Mouse (Mus musculus): ENCODE results near the gene Smtn. TPM values are rescaled to one million over a fixed set of nuclear protein-coding genes. Genes with fewer than 3 reads are reported as not detected.
A peak's percentile ranks its signal among the peaks of the same experiment; 100 is the strongest.

The Smtn gene
- polyA plus RNA-seq, 1 experiment from 2014 or later, result 14.2 TPM

DNA sequence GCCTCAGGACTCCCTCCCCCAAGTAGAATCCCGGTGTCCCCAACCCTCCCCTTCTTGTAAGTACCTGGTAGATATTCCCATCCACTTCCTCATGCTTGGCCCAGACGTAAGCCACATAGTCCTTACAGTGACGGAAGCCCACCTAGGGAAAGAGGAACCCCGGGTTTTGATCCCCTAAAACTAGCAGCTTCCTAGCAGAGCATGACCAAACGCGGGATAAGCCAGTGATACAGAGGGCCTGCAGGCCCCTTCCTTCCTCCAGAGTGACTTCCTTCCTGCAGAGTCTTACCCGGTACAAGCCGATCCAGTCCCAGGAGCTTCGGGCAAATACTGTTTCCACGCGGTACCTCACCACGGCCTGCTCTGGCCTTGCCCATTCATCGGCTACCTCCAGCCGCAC is 44.9 kb downstream of the Smtn start:
- Histone ChIP-seq H3K9me3 (replicated peaks; ENCODE audit: control insufficient read depth, low read length, poor library complexity, severe bottlenecking) (no peaks in the 10 kb centered on the region), H3K36me3 (ENCODE audit: control insufficient read depth, insufficient read depth, low read length) (no peaks in the 10 kb centered on the region), H3K4me2 (ENCODE audit: low read length) (no peak overlapping the region), H3K4me1 (ENCODE audit: control insufficient read depth, insufficient read depth, low read length) (no peaks in the 10 kb centered on the region), H3K27me3 (ENCODE audit: control insufficient read depth, insufficient read depth, low read depth, low read length) (no peaks in the 10 kb centered on the region), H3K9ac (ENCODE audit: low read depth, low read length) (no peak overlapping the region), H3K4me3 (ENCODE audit: low read depth, low read length) (no peak overlapping the region), H3K27ac (ENCODE audit: low read length) (no peak overlapping the region)
- no peak for ATAC-seq
- WGBS, result 94% methylated on average over 14 of the region's 14 CpGs

DNA sequence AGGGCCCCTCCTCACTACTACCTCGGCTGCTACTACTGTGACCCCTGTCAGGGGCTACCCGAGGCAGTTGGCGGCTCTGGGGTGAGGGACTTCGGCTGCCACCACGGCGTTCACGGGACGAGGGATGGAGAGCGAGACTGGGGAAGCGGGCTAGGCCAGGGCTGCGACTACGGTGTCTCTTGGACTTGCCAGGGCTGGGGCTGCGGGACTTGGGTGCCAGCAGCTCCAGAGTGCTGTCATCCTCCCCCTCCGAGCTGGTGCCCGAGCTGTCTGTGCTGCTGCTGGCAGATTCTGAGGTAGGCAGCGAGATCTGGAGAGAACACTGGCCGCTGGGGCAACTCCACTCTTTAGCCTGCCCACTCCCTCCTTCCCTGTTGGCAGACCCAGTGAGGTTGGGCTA is 45.6 kb downstream of the Smtn start:
- no peaks in the 10 kb centered on the region for H3K36me3 ChIP-seq (ENCODE audit: control insufficient read depth, insufficient read depth, low read length)
- no peaks in the 10 kb centered on the region for H3K9me3 ChIP-seq (replicated peaks; ENCODE audit: control insufficient read depth, low read length, poor library complexity, severe bottlenecking)
- no peak for ATAC-seq
- H3K27ac ChIP-seq (ENCODE audit: low read length), result no peak overlapping the region
- no peak overlapping the region for H3K4me3 ChIP-seq (ENCODE audit: low read depth, low read length)
- no peak overlapping the region for H3K4me2 ChIP-seq (ENCODE audit: low read length)
- H3K4me1 ChIP-seq (ENCODE audit: control insufficient read depth, insufficient read depth, low read length), result no peaks in the 10 kb centered on the region
- no peaks in the 10 kb centered on the region for H3K27me3 ChIP-seq (ENCODE audit: control insufficient read depth, insufficient read depth, low read depth, low read length)
- WGBS, result 84% methylated on average over 17 of the region's 17 CpGs
- no peak overlapping the region for H3K9ac ChIP-seq (ENCODE audit: low read depth, low read length)

DNA sequence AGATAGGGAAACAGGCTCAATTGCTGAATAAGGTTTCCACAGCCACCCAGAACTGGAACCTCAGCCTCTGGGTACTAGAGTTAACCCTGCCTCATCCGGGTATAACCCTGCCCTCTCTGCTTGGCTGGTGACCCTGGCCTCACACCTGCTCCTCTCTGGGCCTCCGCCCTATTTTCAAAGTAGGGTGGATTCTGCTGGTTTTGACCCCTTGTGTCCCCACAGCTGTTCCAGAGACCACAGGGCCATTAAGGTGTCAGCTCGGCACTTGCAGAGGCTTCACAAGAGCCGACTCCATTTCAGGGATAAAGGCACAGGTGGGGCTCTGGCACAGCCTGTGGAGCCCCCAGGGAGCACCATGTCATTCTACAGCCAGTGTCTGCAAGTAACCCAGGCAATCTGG is 47.7 kb downstream of the Smtn start:
- no peak overlapping the region for H3K4me2 ChIP-seq (ENCODE audit: low read length)
- no peak for ATAC-seq
- no peak overlapping the region for H3K9ac ChIP-seq (ENCODE audit: low read depth, low read length)
- no peaks in the 10 kb centered on the region for H3K4me1 ChIP-seq (ENCODE audit: control insufficient read depth, insufficient read depth, low read length)
- no peaks in the 10 kb centered on the region for H3K9me3 ChIP-seq (replicated peaks; ENCODE audit: control insufficient read depth, low read length, poor library complexity, severe bottlenecking)
- H3K4me3 ChIP-seq (ENCODE audit: low read depth, low read length), result no peak overlapping the region
- WGBS, result 79% methylated on average over 4 of the region's 4 CpGs
- no peaks in the 10 kb centered on the region for H3K27me3 ChIP-seq (ENCODE audit: control insufficient read depth, insufficient read depth, low read depth, low read length)
- H3K27ac ChIP-seq (ENCODE audit: low read length), result no peak overlapping the region
- H3K36me3 ChIP-seq (ENCODE audit: control insufficient read depth, insufficient read depth, low read length), result no peaks in the 10 kb centered on the region

DNA sequence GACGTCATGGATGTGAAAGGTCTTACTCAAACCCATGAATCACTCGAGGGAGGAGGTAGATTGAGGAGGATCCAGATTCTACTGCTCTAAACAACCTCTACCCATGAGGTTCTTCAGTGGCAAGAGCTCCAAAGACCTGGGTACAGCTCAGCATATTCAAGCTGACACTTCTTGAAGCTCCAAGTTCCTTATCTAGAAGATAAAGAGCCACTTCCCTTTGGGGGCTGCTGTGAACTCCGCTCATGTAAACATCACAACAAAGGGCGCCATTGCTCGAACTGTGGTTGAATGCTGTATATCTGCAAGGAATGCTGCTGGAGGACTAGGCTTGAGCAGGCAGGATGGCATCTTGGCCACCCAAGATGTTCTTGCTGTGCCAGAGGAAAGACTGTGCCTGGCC is 51.4 kb downstream of the Smtn start:
- Histone ChIP-seq H3K4me3 (ENCODE audit: low read depth, low read length) (no peak overlapping the region), H3K9ac (ENCODE audit: low read depth, low read length) (no peak overlapping the region), H3K36me3 (ENCODE audit: control insufficient read depth, insufficient read depth, low read length) (no peaks in the 10 kb centered on the region), H3K4me1 (ENCODE audit: control insufficient read depth, insufficient read depth, low read length) (no peaks in the 10 kb centered on the region), H3K9me3 (replicated peaks; ENCODE audit: control insufficient read depth, low read length, poor library complexity, severe bottlenecking) (no peaks in the 10 kb centered on the region), H3K27ac (ENCODE audit: low read length) (no peak overlapping the region), H3K4me2 (ENCODE audit: low read length) (no peak overlapping the region), H3K27me3 (ENCODE audit: control insufficient read depth, insufficient read depth, low read depth, low read length) (no peaks in the 10 kb centered on the region)
- ATAC-seq, result no peak
- 90% methylated on average over 5 of the region's 5 CpGs for WGBS

DNA sequence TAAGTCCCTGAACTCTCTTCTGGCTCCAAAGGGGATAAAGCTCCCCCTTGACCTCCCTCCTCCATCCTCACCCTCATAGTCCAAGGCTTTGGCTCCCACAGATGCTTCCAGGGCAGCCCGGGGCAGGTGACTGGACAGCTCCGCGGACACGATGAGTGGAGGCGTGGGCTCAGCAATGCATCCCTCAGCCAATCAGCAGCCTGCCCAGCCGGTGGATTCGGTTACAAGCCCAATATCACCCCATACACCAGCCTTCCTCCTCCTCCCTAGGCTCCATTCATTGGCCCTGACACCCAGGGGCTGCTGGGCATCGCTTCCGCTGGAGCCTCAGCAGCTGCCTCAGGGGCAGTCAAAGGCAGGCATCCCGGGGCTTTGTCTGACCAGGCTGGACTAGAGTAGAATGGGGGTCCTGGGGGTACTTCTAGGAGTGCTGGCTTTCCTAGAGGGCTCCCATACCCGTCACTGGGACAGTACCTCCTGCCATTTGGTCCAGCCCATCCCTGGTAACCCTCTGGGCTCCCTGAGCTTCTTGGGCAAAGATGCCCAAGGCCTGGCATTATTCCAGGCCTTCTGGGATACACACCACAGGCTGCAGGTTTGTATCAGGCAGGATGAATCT is 52.4 kb downstream of the Smtn start, which contains the start of gene Pla2g3:
Gene Pla2g3 (plus strand): TSS at position 333 of the 619 bp plus-strand sequence.
- H3K4me2 ChIP-seq (ENCODE audit: low read length), result no peak within 1 kb of the TSS
- no peaks in the 10 kb centered on the region for H3K4me1 ChIP-seq (ENCODE audit: control insufficient read depth, insufficient read depth, low read length)
- H3K27me3 ChIP-seq (ENCODE audit: control insufficient read depth, insufficient read depth, low read depth, low read length), result no peaks in the 10 kb centered on the region
- H3K36me3 ChIP-seq (ENCODE audit: control insufficient read depth, insufficient read depth, low read length), result no peaks in the 10 kb centered on the region
- H3K9me3 ChIP-seq (replicated peaks; ENCODE audit: control insufficient read depth, low read length, poor library complexity, severe bottlenecking), result no peaks in the 10 kb centered on the region
- H3K9ac ChIP-seq (ENCODE audit: low read depth, low read length), result no peak within 1 kb of the TSS
- no peak for ATAC-seq
- 32% methylated on average over 11 of the region's 11 CpGs for WGBS
- H3K4me3 ChIP-seq (ENCODE audit: low read depth, low read length), result no peak within 1 kb of the TSS
- H3K27ac ChIP-seq (ENCODE audit: low read length), result no peak within 1 kb of the TSS

DNA sequence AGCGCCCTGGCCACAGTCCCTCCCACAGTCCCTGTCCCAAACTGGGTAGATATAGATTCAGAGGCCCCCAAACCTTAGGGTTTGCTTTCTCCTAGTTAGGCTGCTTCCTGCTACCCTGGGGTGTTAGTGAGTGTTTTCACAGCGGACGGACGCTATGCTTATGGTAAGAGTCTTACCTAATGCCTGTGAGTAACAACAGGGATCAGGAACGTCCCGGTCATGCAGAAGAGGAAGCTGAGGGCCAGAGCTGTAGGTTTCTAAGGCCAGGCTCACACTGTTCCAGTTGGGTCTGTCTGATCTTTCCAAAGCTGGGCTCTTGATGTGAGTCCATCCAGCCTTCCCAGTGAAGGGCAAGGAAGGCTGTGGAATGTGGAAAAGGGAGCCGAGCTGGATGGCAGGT is 54.1 kb downstream of the Smtn start:
- no peaks in the 10 kb centered on the region; the same call in 1 of the 2 replicates for H3K4me1 ChIP-seq (ENCODE audit: control insufficient read depth, insufficient read depth, low read length)
- no peaks in the 10 kb centered on the region for H3K9me3 ChIP-seq (replicated peaks; ENCODE audit: control insufficient read depth, low read length, poor library complexity, severe bottlenecking)

DNA sequence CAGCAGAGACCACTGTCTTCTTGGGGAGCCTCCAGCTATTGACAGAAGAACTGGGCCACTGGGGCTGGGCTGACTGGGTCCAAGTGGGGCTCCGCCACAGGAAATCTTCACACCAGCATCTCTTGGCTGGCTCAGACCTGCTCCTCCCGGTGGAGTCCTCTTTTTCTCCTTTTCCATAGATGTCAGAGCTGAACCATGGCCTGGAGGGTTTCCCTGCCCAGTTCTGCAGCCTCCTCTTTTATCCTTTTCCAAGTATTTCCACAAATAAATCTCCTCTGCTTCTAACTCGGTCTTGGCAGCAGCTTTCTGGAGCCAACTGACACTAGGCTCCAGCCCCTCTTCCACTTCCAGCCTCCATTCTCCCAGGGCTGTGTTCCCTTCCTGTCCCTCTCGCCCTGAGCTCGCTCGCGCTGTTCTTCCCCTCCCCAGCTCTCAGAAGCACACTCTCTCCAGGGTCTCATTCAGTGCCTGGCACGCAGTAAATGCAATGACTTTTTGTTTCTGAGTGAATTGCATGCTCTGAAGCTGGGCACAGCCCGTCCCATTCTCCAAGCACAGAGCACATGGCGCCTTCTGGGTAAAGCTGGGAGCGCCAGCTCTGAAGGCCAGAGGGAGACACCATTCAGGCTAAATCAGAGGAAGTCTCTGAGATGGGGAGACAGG is 56.3 kb downstream of the Smtn start:
- ATAC-seq, result peak; percentile 76
- no peak overlapping the region for H3K4me2 ChIP-seq (ENCODE audit: low read length)
- H3K9me3 ChIP-seq (replicated peaks; ENCODE audit: control insufficient read depth, low read length, poor library complexity, severe bottlenecking), result no peaks in the 10 kb centered on the region
- H3K27me3 ChIP-seq (ENCODE audit: control insufficient read depth, insufficient read depth, low read depth, low read length), result no peaks in the 10 kb centered on the region
- no peak overlapping the region for H3K9ac ChIP-seq (ENCODE audit: low read depth, low read length)
- no peak overlapping the region for H3K4me3 ChIP-seq (ENCODE audit: low read depth, low read length)
- H3K4me1 ChIP-seq (ENCODE audit: control insufficient read depth, insufficient read depth, low read length), result no peaks in the 10 kb centered on the region; the same call in 1 of the 2 replicates
- H3K36me3 ChIP-seq (ENCODE audit: control insufficient read depth, insufficient read depth, low read length), result no peaks in the 10 kb centered on the region
- no peak overlapping the region for H3K27ac ChIP-seq (ENCODE audit: low read length)
- 54% methylated on average over 11 of the region's 11 CpGs for WGBS

More for the DNA sequence above, 54.1 kb downstream of the Smtn start:
- Histone ChIP-seq H3K9ac (ENCODE audit: low read depth, low read length) (no peak overlapping the region), H3K4me2 (ENCODE audit: low read length) (no peak overlapping the region), H3K27me3 (ENCODE audit: control insufficient read depth, insufficient read depth, low read depth, low read length) (no peaks in the 10 kb centered on the region), H3K27ac (ENCODE audit: low read length) (no peak overlapping the region), H3K4me3 (ENCODE audit: low read depth, low read length) (no peak overlapping the region), H3K36me3 (ENCODE audit: control insufficient read depth, insufficient read depth, low read length) (no peaks in the 10 kb centered on the region)
- WGBS, result 75% methylated on average over 7 of the region's 7 CpGs
- ATAC-seq, result no peak

DNA sequence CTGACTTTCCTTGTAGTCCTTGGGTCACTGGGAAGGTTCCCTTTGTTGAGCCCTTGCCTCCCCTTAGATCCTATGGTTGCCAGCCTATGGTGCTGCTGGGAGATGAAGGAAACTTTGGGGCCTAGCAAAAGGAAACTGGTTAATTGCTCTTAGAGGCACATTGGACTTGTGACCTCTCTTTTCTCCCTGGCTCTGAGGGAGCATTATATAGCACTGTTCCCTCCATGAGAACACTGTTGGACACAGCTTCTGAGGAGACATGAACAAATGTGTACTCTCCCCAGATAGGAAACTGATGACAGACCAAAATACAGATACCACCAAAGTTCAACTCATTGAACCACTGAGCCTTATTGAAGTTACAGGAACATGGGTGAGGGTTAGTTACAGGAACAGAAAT is 64.9 kb downstream of the Smtn start:
- no peak for ATAC-seq
- H3K4me3 ChIP-seq (ENCODE audit: low read depth, low read length), result no peak overlapping the region
- H3K4me2 ChIP-seq (ENCODE audit: low read length), result no peak overlapping the region
- no peaks in the 10 kb centered on the region for H3K9me3 ChIP-seq (replicated peaks; ENCODE audit: control insufficient read depth, low read length, poor library complexity, severe bottlenecking)
- no peak overlapping the region for H3K9ac ChIP-seq (ENCODE audit: low read depth, low read length)
- H3K36me3 ChIP-seq (ENCODE audit: control insufficient read depth, insufficient read depth, low read length), result no peaks in the 10 kb centered on the region
- H3K4me1 ChIP-seq (ENCODE audit: control insufficient read depth, insufficient read depth, low read length), result no peaks in the 10 kb centered on the region
- H3K27me3 ChIP-seq (ENCODE audit: control insufficient read depth, insufficient read depth, low read depth, low read length), result no peaks in the 10 kb centered on the region
- no peak overlapping the region for H3K27ac ChIP-seq (ENCODE audit: low read length)

DNA sequence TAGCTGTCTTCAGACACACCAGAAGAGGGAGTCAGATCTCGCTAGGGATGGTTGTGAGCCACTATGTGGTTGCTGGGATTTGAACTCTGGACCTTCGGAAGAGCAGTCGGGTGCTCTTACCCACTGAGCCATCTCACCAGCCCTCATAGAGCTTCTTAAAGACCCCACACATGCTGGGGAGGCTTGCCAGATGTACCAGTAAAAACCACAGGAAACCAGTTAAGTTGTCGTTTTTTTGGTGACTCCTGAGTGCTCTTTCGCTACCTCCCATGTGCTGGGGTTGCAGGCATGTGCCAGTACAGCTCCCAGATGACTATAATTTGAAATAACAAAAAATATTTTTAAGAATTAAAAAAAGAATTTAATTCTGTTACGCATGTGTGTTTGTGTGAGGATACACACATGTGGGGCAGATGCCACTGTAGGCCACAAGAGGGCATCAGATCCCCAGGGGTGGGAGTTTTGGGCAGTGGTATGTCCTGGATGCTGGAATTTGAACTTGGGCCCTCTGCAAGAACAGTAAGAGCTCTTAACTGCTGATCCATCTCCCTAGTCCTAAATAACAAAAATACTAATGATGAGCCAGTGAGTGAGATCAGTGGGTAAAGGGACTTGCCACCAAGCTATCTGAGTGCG is 65.8 kb downstream of the Smtn start:
- Histone ChIP-seq H3K4me2 (ENCODE audit: low read length) (no peak overlapping the region), H3K27ac (ENCODE audit: low read length) (no peak overlapping the region), H3K9ac (ENCODE audit: low read depth, low read length) (no peak overlapping the region), H3K4me3 (ENCODE audit: low read depth, low read length) (no peak overlapping the region), H3K27me3 (ENCODE audit: control insufficient read depth, insufficient read depth, low read depth, low read length) (no peaks in the 10 kb centered on the region), H3K4me1 (ENCODE audit: control insufficient read depth, insufficient read depth, low read length) (no peaks in the 10 kb centered on the region), H3K9me3 (replicated peaks; ENCODE audit: control insufficient read depth, low read length, poor library complexity, severe bottlenecking) (no peaks in the 10 kb centered on the region), H3K36me3 (ENCODE audit: control insufficient read depth, insufficient read depth, low read length) (no peaks in the 10 kb centered on the region)
- WGBS, result 89% methylated on average over 7 of the region's 7 CpGs
- no peak for ATAC-seq
